Mouse (Mus musculus) T-helper 2 cell (primary cell): ENCODE measurements around the gene Edil3.

ENCODE experiments used
- in situ Hi-C: fragments of 300-600 bp; cut with MboI, MseI; formaldehyde crosslinking; loops from one replicate; pipeline ENCODE4 v1.15.1; 2025; ENCODE audit warnings: high pct_unique_total_duplicates

Edil3 gene

GRCm38 (mm10) chr13:89253990-89254642, 432.8 kb downstream of the Edil3 start:
- in situ Hi-C loops, result no loop called here

- in situ Hi-C loops, result no loop called here
These were observed 435.6 kb downstream of the Edil3 start for GRCm38 (mm10) chr13:89256906-89257305.

GRCm38 (mm10) chr13:89286696-89287305, 465.5 kb downstream of the Edil3 start:
- in situ Hi-C loops, result no loop called here

GRCm38 (mm10) chr13:89288201-89288600, 466.9 kb downstream of the Edil3 start:
- in situ Hi-C loops, result no loop called here

GRCm38 (mm10) chr13:89321155-89321554, 499.9 kb downstream of the Edil3 start:
- in situ Hi-C loops, result no loop called here

- in situ Hi-C loops, result no loop called here
These were observed 503.0 kb downstream of the Edil3 start for GRCm38 (mm10) chr13:89324282-89324681.

GRCm38 (mm10) chr13:89334494-89334893, 513.2 kb downstream of the Edil3 start:
- in situ Hi-C loops, result no loop called here

GRCm38 (mm10) chr13:89335908-89336579, 514.8 kb downstream of the Edil3 start:
- in situ Hi-C loops, result loop anchor here (5.0 kb wide), 1 partner anchor 69 kb away; no protein-coding TSS in a partner anchor

- in situ Hi-C loops, result loop anchor here (5.0 kb wide), 1 partner anchor 72 kb away; no protein-coding TSS in a partner anchor
These were observed 517.8 kb downstream of the Edil3 start for GRCm38 (mm10) chr13:89339055-89339454.

GRCm38 (mm10) chr13:89339776-89340175, 518.5 kb downstream of the Edil3 start:
- in situ Hi-C loops, result loop anchor here (5.0 kb wide), 1 partner anchor 72 kb away; no protein-coding TSS in a partner anchor

- in situ Hi-C loops, result loop anchor here (25.0 kb wide), 1 partner anchor 182 kb away; the partner anchor contains the start of gene Hapln1
These were observed 534.0 kb downstream of the Edil3 start for GRCm38 (mm10) chr13:89355234-89355633.

- in situ Hi-C loops, result loop anchor here (25.0 kb wide), 1 partner anchor 179 kb away; the partner anchor contains the start of gene Hapln1
These were observed 537.1 kb downstream of the Edil3 start for GRCm38 (mm10) chr13:89358407-89358806.

- in situ Hi-C loops, result loop anchor here (25.0 kb wide), 1 partner anchor 175 kb away; the partner anchor contains the start of gene Hapln1
These were observed 541.0 kb downstream of the Edil3 start for GRCm38 (mm10) chr13:89362274-89362673.

GRCm38 (mm10) chr13:89371253-89371652, 550.0 kb downstream of the Edil3 start:
- in situ Hi-C loops, result loop anchor here (25.0 kb wide), 1 partner anchor 166 kb away; the partner anchor contains the start of gene Hapln1

- in situ Hi-C loops, result loop anchor here (25.0 kb wide), 1 partner anchor 166 kb away; the partner anchor contains the start of gene Hapln1
These were observed 550.5 kb downstream of the Edil3 start for GRCm38 (mm10) chr13:89371656-89372240.
